Mouse (Mus musculus): Measurements from ENCODE around the gene Cox7a2l.

DNA sequence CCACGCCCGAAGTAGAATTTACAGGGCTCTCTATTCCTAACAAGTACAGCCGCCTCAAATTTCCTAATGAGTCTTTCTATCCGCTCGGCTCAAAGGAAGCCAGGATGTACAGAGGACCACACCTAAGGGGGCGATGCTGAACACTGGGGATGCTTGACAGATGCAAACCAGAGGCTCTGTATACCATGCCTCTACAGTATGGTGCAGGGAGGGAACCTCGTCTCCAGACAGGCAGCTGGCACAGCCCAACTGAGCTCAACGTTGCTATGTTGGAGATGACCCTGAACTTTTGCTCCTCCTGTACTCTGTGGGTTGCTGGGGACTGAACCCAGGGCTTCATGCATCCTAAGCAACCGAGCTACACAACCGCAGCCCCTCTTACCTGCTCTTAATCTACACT lies 30.0 kb upstream of the Cox7a2l start:
- TF ChIP-seq CTCF (IDR thresholded peaks at IDR 0.05; ENCODE audit: low read depth, low read length) (no peak), EP300 (IDR thresholded peaks at IDR 0.05; ENCODE audit: insufficient read depth, low read depth, low read length) (0 out of 2 replicates have a peak, but pooled peaks have one; percentile 46), POLR2A (IDR thresholded peaks at IDR 0.05; ENCODE audit: insufficient read depth, low read length) (no peak)

Measured in ES-Bruce4 (cell line).